Mouse (Mus musculus) neural tube, embryonic 13.5 days (tissue): ENCODE measurements around the gene Zfp426. TPM values are rescaled to one million over a fixed set of nuclear protein-coding genes. Genes with fewer than 3 reads are reported as not detected.
A peak's percentile ranks its signal among the peaks of the same experiment; 100 is the strongest.

Source experiments
- ATAC-seq: fragments of 200-750 bp; cut with Nextera tagmentation; 2 replicates; pipeline ENCODE4 v1.8.0; 2017; ENCODE audit warnings: low read depth, mild to moderate bottlenecking, moderate TSS enrichment, moderate library complexity
- H3K27ac ChIP-seq: fragments of 300-500 bp; sonication (generic); replicated peaks from 2 replicates; pipeline ENCODE4 v1.5.1; 2015; ENCODE audit warnings: moderate library complexity, mild to moderate bottlenecking, inconsistent platforms
- H3K27me3 ChIP-seq: fragments of 300-500 bp; sonication (generic); 2 replicates; pipeline ENCODE4 v1.6.1; 2015; ENCODE audit warnings: mild to moderate bottlenecking, inconsistent platforms
- H3K36me3 ChIP-seq: fragments of 300-500 bp; sonication (generic); 2 replicates; pipeline ENCODE4 v1.6.1; 2015; ENCODE audit warnings: mild to moderate bottlenecking, inconsistent platforms
- H3K4me1 ChIP-seq: fragments of 300-500 bp; sonication (generic); replicated peaks from 2 replicates; pipeline ENCODE4 v1.6.1; 2015; ENCODE audit warnings: inconsistent platforms
- H3K4me2 ChIP-seq: fragments of 300-500 bp; sonication (generic); 2 replicates; pipeline ENCODE4 v1.6.1; 2015; ENCODE audit warnings: inconsistent platforms, mild to moderate bottlenecking, moderate library complexity
- H3K4me3 ChIP-seq: fragments of 300-500 bp; sonication (generic); 2 replicates; pipeline ENCODE4 v1.5.1; 2015; ENCODE audit warnings: mild to moderate bottlenecking, inconsistent platforms
- H3K9ac ChIP-seq: fragments of 300-500 bp; sonication (generic); 2 replicates; pipeline ENCODE4 v1.6.1; 2015; ENCODE audit warnings: moderate library complexity, mild to moderate bottlenecking, inconsistent platforms
- H3K9me3 ChIP-seq: fragments of 300-500 bp; sonication (generic); 2 replicates; pipeline ENCODE4 v1.6.1; 2016; ENCODE audit warnings: inconsistent platforms
- whole genome bisulfite sequencing: fragments of 180-500 bp; shearing (Covaris S2); methylation state at CpG from one replicate; pipeline ENCODE4 v1.1.7; 2015; 5-methylcytosine and 5-hydroxymethylcytosine counted together
- polyA plus RNA-seq: library from polyadenylated mRNA; unstranded; fragments of >200 nt; fragmentation: Nextera tagmentation; extraction: Ambion mirVana; gene quantifications from 2 replicates; pipeline ENCODE4 v1.2.1, GENCODE M21; 2015

Zfp426 gene
- polyA plus RNA-seq, result 29.3 and 30.4 TPM in 2 replicates

DNA sequence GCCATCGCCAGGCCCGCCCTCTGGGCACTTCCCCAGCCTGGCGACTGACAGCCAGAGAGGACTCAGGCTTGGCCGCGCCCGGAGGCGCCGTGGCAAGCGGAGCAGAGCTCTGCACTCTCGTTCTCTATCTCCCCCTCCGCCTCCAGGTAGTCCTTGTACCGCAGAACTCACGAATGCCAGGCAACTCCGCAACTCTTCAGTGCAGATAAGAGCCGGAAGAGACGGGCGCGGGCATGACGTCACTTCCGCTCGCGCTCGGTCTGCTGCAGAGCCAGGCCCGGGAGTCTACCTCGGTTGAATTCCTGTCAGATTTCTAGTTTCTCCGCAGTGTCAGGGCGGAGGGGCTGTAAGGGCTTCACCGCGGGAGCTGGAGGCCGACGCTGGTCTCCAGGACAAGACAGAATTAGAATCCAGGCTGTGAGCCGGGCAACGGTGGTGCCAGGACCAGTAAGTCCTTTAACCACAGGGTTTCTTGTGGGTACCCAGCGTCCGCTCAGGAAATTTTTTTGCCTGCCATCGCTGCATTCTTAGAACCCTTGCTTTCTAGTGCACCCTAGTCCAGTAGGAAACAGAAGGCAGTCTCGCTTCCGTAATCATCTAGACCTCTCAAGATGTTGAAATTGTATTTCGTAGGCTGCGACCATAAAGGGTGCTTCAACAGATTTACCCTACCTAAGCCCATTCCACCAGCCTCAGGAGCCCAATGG is at the start of gene Zfp426:
Zfp426 (minus strand) TSS at position 220 of the 707 bp plus-strand sequence.
- Histone ChIP-seq H3K27me3 (no peaks in the 10 kb centered on the region), H3K27ac (peak within 1 kb of the TSS; percentile 97), H3K4me2 (peak within 1 kb of the TSS; percentile 80), H3K4me3 (peak within 1 kb of the TSS; percentile 90), H3K9ac (peak within 1 kb of the TSS; percentile 92), H3K36me3 (peaks cover 25% of the 10 kb centered on the region), H3K9me3 (no peaks in the 10 kb centered on the region), H3K4me1 (peaks cover 40% of the 10 kb centered on the region)
- 1% methylated on average over 40 of the region's 40 CpGs for WGBS
- peak; percentile 97 for ATAC-seq

GRCm38 (mm10) chr9:20536598-20536997 is 44.1 kb upstream of the Zfp426 start:
- Histone ChIP-seq H3K4me1 (no peaks in the 10 kb centered on the region), H3K4me2 (no peak overlapping the region), H3K4me3 (no peak overlapping the region), H3K9me3 (no peaks in the 10 kb centered on the region), H3K27me3 (peaks cover 24% of the 10 kb centered on the region), H3K36me3 (no peaks in the 10 kb centered on the region), H3K27ac (no peak overlapping the region), H3K9ac (no peak overlapping the region)
- WGBS, result 76% methylated on average over 2 of the region's 2 CpGs
- ATAC-seq, result no peak

DNA sequence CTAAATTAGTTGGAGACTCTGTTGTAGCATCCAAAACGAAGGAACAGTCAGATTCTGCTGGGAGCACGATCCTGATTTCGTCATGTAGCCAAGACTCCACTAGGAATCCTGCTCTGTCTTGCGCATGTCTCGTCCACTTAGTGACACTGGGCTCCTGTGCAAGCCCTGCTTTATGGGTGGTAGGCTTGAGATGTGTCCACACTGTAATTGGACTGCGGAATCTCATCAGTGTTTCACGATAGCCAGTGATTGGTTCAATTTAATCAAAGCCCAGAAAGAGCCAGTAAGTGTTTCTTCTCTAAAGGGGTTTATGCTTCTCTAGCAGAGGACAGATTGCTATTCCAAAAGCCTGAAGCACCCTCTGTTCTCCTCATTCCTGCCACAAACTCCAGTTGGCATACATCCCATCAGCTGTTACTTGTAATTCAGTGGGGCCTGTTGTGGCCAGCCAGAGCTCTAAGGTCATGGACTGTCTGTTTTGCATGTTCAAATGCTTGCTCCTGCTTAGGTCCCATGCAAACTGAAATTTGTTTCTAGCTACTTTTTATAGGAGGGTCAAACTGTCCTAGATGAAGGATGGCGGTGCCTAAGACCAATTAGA is 41.9 kb upstream of the Zfp426 start:
- ATAC-seq, result no peak
- no peak overlapping the region for H3K4me2 ChIP-seq
- 87% methylated on average over 8 of the region's 8 CpGs for WGBS
- no peaks in the 10 kb centered on the region for H3K4me1 ChIP-seq
- no peaks in the 10 kb centered on the region for H3K9me3 ChIP-seq
- no peak overlapping the region for H3K27ac ChIP-seq
- peaks cover 23% of the 10 kb centered on the region for H3K27me3 ChIP-seq
- H3K9ac ChIP-seq, result no peak overlapping the region
- H3K36me3 ChIP-seq, result no peaks in the 10 kb centered on the region
- H3K4me3 ChIP-seq, result no peak overlapping the region

- peaks cover 5% of the 10 kb centered on the region for H3K27me3 ChIP-seq
- peak; percentile 92 for ATAC-seq
- peaks cover 40% of the 10 kb centered on the region for H3K4me1 ChIP-seq
- peak within 1 kb of the TSS; percentile 89 for H3K4me2 ChIP-seq
- peak within 1 kb of the TSS; percentile 93 for H3K4me3 ChIP-seq
- under 1% methylated on average over 43 of the region's 46 CpGs for WGBS
- H3K27ac ChIP-seq, result peak within 1 kb of the TSS; percentile 98
- peaks cover 5% of the 10 kb centered on the region; the same call in 1 of the 2 replicates for H3K36me3 ChIP-seq
- no peaks in the 10 kb centered on the region for H3K9me3 ChIP-seq
- H3K9ac ChIP-seq, result peak within 1 kb of the TSS; percentile 95
Measured at GRCm38 (mm10) chr9:20521306-20521957, 28.9 kb upstream of the Zfp426 start, which contains the start of gene Zfp266. Gene Zfp266, minus strand, starts transcription at chr9:20521417.

GRCm38 (mm10) chr9:20520531-20521210 is 28.1 kb upstream of the Zfp426 start:
- H3K9ac ChIP-seq, result peak overlapping the region; percentile 95
- H3K27ac ChIP-seq, result peak overlapping the region; percentile 98
- WGBS, result 0% methylated on average over 17 of the region's 17 CpGs
- H3K4me3 ChIP-seq, result peak overlapping the region; percentile 93
- peaks cover 4% of the 10 kb centered on the region for H3K27me3 ChIP-seq
- peaks cover 47% of the 10 kb centered on the region for H3K4me1 ChIP-seq
- peaks cover 13% of the 10 kb centered on the region for H3K36me3 ChIP-seq
- H3K4me2 ChIP-seq, result peak overlapping the region; percentile 89
- H3K9me3 ChIP-seq, result no peaks in the 10 kb centered on the region
- peak; percentile 29; the same call in 1 of the 2 replicates for ATAC-seq

DNA sequence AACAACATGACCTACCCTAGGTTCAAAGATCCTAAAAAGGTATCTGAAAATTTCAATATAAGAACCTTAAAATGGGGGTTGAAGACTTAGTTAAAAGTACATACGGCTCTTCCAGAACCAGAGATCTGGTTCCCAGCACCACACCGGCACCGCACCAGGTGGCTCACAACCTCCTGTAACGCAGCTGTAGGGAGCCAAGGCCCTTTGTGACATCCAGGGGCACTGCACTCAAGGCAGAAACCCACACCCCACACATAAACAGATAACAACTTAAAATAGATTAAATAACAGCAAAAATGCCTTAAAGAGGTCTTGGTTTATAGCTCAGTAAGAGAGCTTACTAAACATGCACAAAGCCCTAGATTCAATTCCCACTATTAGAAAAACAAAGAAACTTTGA is 27.4 kb upstream of the Zfp426 start:
- H3K9me3 ChIP-seq, result no peaks in the 10 kb centered on the region
- H3K36me3 ChIP-seq, result peaks cover 19% of the 10 kb centered on the region
- peak overlapping the region; percentile 93 for H3K4me3 ChIP-seq
- WGBS, result 14% methylated on average over 4 of the region's 4 CpGs
- H3K4me1 ChIP-seq, result peaks cover 53% of the 10 kb centered on the region
- H3K4me2 ChIP-seq, result peak overlapping the region; percentile 89
- no peak for ATAC-seq
- H3K9ac ChIP-seq, result peak overlapping the region; percentile 70
- H3K27ac ChIP-seq, result no peak overlapping the region
- H3K27me3 ChIP-seq, result no peaks in the 10 kb centered on the region

- Histone ChIP-seq H3K4me1 (peaks cover 65% of the 10 kb centered on the region), H3K9me3 (no peaks in the 10 kb centered on the region), H3K36me3 (peaks cover 30% of the 10 kb centered on the region), H3K4me2 (peak overlapping the region; percentile 89), H3K27ac (no peak overlapping the region), H3K27me3 (no peaks in the 10 kb centered on the region), H3K9ac (0 out of 2 replicates have a peak overlapping the region, but pooled peaks have one; percentile 4), H3K4me3 (peak overlapping the region; percentile 93; the same call in 1 of the 2 replicates)
- WGBS, result 90% methylated on average over 4 of the region's 4 CpGs
- no peak for ATAC-seq
Measured at GRCm38 (mm10) chr9:20518708-20519107, 26.2 kb upstream of the Zfp426 start.

- H3K27me3 ChIP-seq, result no peaks in the 10 kb centered on the region
- H3K4me3 ChIP-seq, result no peak overlapping the region
- WGBS, result 97% methylated on average over 1 of the region's 1 CpGs
Measured at GRCm38 (mm10) chr9:20517727-20518126, 25.2 kb upstream of the Zfp426 start.

GRCm38 (mm10) chr9:20514016-20514415 is 21.5 kb upstream of the Zfp426 start:
- H3K27ac ChIP-seq, result no peak overlapping the region
- WGBS, result 92% methylated on average over 3 of the region's 3 CpGs
- H3K4me1 ChIP-seq, result peaks cover 62% of the 10 kb centered on the region

More at GRCm38 (mm10) chr9:20517727-20518126, 25.2 kb upstream of the Zfp426 start:
- no peaks in the 10 kb centered on the region for H3K9me3 ChIP-seq
- no peak overlapping the region; the same call in 1 of the 2 replicates for H3K4me2 ChIP-seq
- H3K9ac ChIP-seq, result no peak overlapping the region
- ATAC-seq, result no peak
- H3K4me1 ChIP-seq, result peaks cover 71% of the 10 kb centered on the region
- H3K27ac ChIP-seq, result no peak overlapping the region
- H3K36me3 ChIP-seq, result peaks cover 38% of the 10 kb centered on the region

GRCm38 (mm10) chr9:20512714-20513113 is 20.2 kb upstream of the Zfp426 start:
- Histone ChIP-seq H3K9ac (no peak overlapping the region), H3K27ac (no peak overlapping the region), H3K27me3 (no peaks in the 10 kb centered on the region), H3K4me1 (peaks cover 51% of the 10 kb centered on the region), H3K36me3 (peaks cover 53% of the 10 kb centered on the region), H3K4me2 (no peak overlapping the region), H3K4me3 (no peak overlapping the region), H3K9me3 (no peaks in the 10 kb centered on the region)
- no peak for ATAC-seq
- 91% methylated on average over 8 of the region's 8 CpGs for WGBS

More at GRCm38 (mm10) chr9:20514016-20514415, 21.5 kb upstream of the Zfp426 start:
- H3K4me2 ChIP-seq, result no peak overlapping the region
- no peaks in the 10 kb centered on the region for H3K27me3 ChIP-seq
- no peaks in the 10 kb centered on the region for H3K9me3 ChIP-seq
- H3K36me3 ChIP-seq, result peaks cover 55% of the 10 kb centered on the region
- H3K9ac ChIP-seq, result no peak overlapping the region
- no peak overlapping the region for H3K4me3 ChIP-seq
- no peak for ATAC-seq

GRCm38 (mm10) chr9:20511645-20512044 is 19.1 kb upstream of the Zfp426 start:
- H3K27ac ChIP-seq, result no peak overlapping the region
- no peaks in the 10 kb centered on the region for H3K27me3 ChIP-seq
- H3K4me1 ChIP-seq, result peaks cover 40% of the 10 kb centered on the region
- 89% methylated on average over 4 of the region's 4 CpGs for WGBS
- H3K4me3 ChIP-seq, result no peak overlapping the region
- no peak for ATAC-seq
- no peaks in the 10 kb centered on the region for H3K9me3 ChIP-seq
- H3K9ac ChIP-seq, result no peak overlapping the region
- H3K36me3 ChIP-seq, result peaks cover 60% of the 10 kb centered on the region
- no peak overlapping the region for H3K4me2 ChIP-seq
